Mouse (Mus musculus): Measurements from ENCODE around the gene Dpf3. TPM values are rescaled to one million over a fixed set of nuclear protein-coding genes. Genes with fewer than 3 reads are reported as not detected.

Dpf3 gene
- polyA plus RNA-seq, 1 experiment from 2014 or later = 1.4 TPM

GRCm38 (mm10) chr12:83206866-83207265, 280.6 kb downstream of the Dpf3 start:
- Histone ChIP-seq H3K27me3 (replicated peaks; ENCODE audit: insufficient read depth, low read length) (no peaks in the 10 kb centered on the region), H3K4me2 (replicated peaks; ENCODE audit: low read depth, low read length) (no peak overlapping the region), H3K9ac (replicated peaks; ENCODE audit: low read depth) (no peak overlapping the region), H3K9me3 (ENCODE audit: low read length) (no peaks in the 10 kb centered on the region), H3K4me3 (ENCODE audit: low read depth, low read length) (no peak overlapping the region), H3K27ac (ENCODE audit: low read length) (no peak overlapping the region), H3K36me3 (ENCODE audit: insufficient read depth, low read length) (no peaks in the 10 kb centered on the region), H3K4me1 (ENCODE audit: insufficient read depth, low read depth, low read length) (no peaks in the 10 kb centered on the region)
- WGBS = 64% methylated on average over 6 of the region's 6 CpGs
- no peak for ATAC-seq
- DNase-seq (ENCODE audit: low spot score) = no peak
- no peak for TF ChIP-seq EP300 (IDR thresholded peaks at IDR 0.05)
- TF ChIP-seq CTCF (IDR thresholded peaks at IDR 0.05) = no peak

- H3K4me1 ChIP-seq (ENCODE audit: insufficient read depth, low read depth, low read length) = no peaks in the 10 kb centered on the region
- H3K27me3 ChIP-seq (replicated peaks; ENCODE audit: insufficient read depth, low read length) = no peaks in the 10 kb centered on the region
- DNase-seq (ENCODE audit: low spot score) (no peak), ATAC-seq (no peak)
- TF ChIP-seq CTCF (IDR thresholded peaks at IDR 0.05) (no peak), EP300 (IDR thresholded peaks at IDR 0.05) (no peak)
- no peak overlapping the region for H3K4me2 ChIP-seq (replicated peaks; ENCODE audit: low read depth, low read length)
- no peak overlapping the region for H3K4me3 ChIP-seq (ENCODE audit: low read depth, low read length)
- H3K9ac ChIP-seq (replicated peaks; ENCODE audit: low read depth) = no peak overlapping the region
- no peaks in the 10 kb centered on the region for H3K36me3 ChIP-seq (ENCODE audit: insufficient read depth, low read length)
- no peak overlapping the region for H3K27ac ChIP-seq (ENCODE audit: low read length)
- 46% methylated on average over 5 of the region's 5 CpGs for WGBS
- H3K9me3 ChIP-seq (ENCODE audit: low read length) = no peaks in the 10 kb centered on the region
Measured at GRCm38 (mm10) chr12:83204361-83204760, 283.2 kb downstream of the Dpf3 start.

GRCm38 (mm10) chr12:83201674-83202073, 285.8 kb downstream of the Dpf3 start:
- Histone ChIP-seq H3K4me1 (ENCODE audit: insufficient read depth, low read depth, low read length) (no peaks in the 10 kb centered on the region), H3K36me3 (ENCODE audit: insufficient read depth, low read length) (no peaks in the 10 kb centered on the region), H3K27me3 (replicated peaks; ENCODE audit: insufficient read depth, low read length) (no peaks in the 10 kb centered on the region), H3K27ac (ENCODE audit: low read length) (no peak overlapping the region), H3K4me2 (replicated peaks; ENCODE audit: low read depth, low read length) (no peak overlapping the region), H3K9ac (replicated peaks; ENCODE audit: low read depth) (no peak overlapping the region), H3K9me3 (ENCODE audit: low read length) (no peaks in the 10 kb centered on the region), H3K4me3 (ENCODE audit: low read depth, low read length) (no peak overlapping the region)
- WGBS = 46% methylated on average over 3 of the region's 3 CpGs
- DNase-seq (ENCODE audit: low spot score) (no peak), ATAC-seq (no peak)
- TF ChIP-seq CTCF (IDR thresholded peaks at IDR 0.05) = no peak
- no peak for TF ChIP-seq EP300 (IDR thresholded peaks at IDR 0.05)

GRCm38 (mm10) chr12:83180561-83180960, 307.0 kb downstream of the Dpf3 start:
- TF ChIP-seq EP300 (IDR thresholded peaks at IDR 0.05) = no peak
- no peak for TF ChIP-seq CTCF (IDR thresholded peaks at IDR 0.05)
- no peaks in the 10 kb centered on the region for H3K4me1 ChIP-seq (ENCODE audit: insufficient read depth, low read depth, low read length)
- no peaks in the 10 kb centered on the region for H3K9me3 ChIP-seq (ENCODE audit: low read length)
- no peaks in the 10 kb centered on the region for H3K27me3 ChIP-seq (replicated peaks; ENCODE audit: insufficient read depth, low read length)
- H3K4me3 ChIP-seq (ENCODE audit: low read depth, low read length) = no peak overlapping the region
- no peak overlapping the region for H3K9ac ChIP-seq (replicated peaks; ENCODE audit: low read depth)
- H3K4me2 ChIP-seq (replicated peaks; ENCODE audit: low read depth, low read length) = no peak overlapping the region
- no peak overlapping the region for H3K27ac ChIP-seq (ENCODE audit: low read length)
- ATAC-seq = no peak
- 55% methylated on average over 6 of the region's 6 CpGs for WGBS
- no peaks in the 10 kb centered on the region for H3K36me3 ChIP-seq (ENCODE audit: insufficient read depth, low read length)
- no peak for DNase-seq (ENCODE audit: low spot score)

DNA sequence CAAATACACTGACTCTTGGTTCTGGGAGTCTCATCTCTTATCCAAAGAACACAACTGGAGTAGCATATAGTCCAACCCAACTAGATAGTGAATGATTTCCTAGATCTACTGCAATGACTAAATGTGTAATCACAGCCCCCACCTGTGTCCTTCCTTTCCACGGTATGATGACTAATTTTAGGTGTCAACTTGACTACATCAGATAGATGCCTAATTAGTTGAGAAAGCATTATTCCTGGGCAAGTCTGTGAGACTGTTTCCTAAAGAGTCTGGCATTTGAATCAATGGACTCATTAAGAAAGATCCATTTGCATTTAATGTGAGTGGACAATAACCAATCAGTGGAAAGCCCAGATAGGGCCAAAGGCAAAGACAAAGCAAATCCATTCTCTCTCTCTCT, 307.7 kb downstream of the Dpf3 start:
- Histone ChIP-seq H3K4me1 (ENCODE audit: insufficient read depth, low read depth, low read length) (no peaks in the 10 kb centered on the region), H3K4me2 (replicated peaks; ENCODE audit: low read depth, low read length) (no peak overlapping the region), H3K27me3 (replicated peaks; ENCODE audit: insufficient read depth, low read length) (no peaks in the 10 kb centered on the region), H3K4me3 (ENCODE audit: low read depth, low read length) (no peak overlapping the region), H3K36me3 (ENCODE audit: insufficient read depth, low read length) (no peaks in the 10 kb centered on the region), H3K9ac (replicated peaks; ENCODE audit: low read depth) (no peak overlapping the region), H3K9me3 (ENCODE audit: low read length) (no peaks in the 10 kb centered on the region), H3K27ac (ENCODE audit: low read length) (no peak overlapping the region)
- no peak for ATAC-seq
- DNase-seq (ENCODE audit: low spot score) = no peak
- 61% methylated on average over 1 of the region's 1 CpGs for WGBS
- TF ChIP-seq EP300 (IDR thresholded peaks at IDR 0.05) = no peak
- no peak for TF ChIP-seq CTCF (IDR thresholded peaks at IDR 0.05)

GRCm38 (mm10) chr12:83178770-83179169, 308.7 kb downstream of the Dpf3 start:
- H3K27ac ChIP-seq (ENCODE audit: low read length) = no peak overlapping the region
- H3K27me3 ChIP-seq (replicated peaks; ENCODE audit: insufficient read depth, low read length) = no peaks in the 10 kb centered on the region
- H3K9ac ChIP-seq (replicated peaks; ENCODE audit: low read depth) = no peak overlapping the region
- DNase-seq (ENCODE audit: low spot score) = no peak
- no peak for ATAC-seq
- 53% methylated on average over 2 of the region's 2 CpGs for WGBS
- no peaks in the 10 kb centered on the region for H3K36me3 ChIP-seq (ENCODE audit: insufficient read depth, low read length)
- H3K4me3 ChIP-seq (ENCODE audit: low read depth, low read length) = no peak overlapping the region
- H3K4me1 ChIP-seq (ENCODE audit: insufficient read depth, low read depth, low read length) = no peaks in the 10 kb centered on the region
- no peak overlapping the region for H3K4me2 ChIP-seq (replicated peaks; ENCODE audit: low read depth, low read length)
- H3K9me3 ChIP-seq (ENCODE audit: low read length) = no peaks in the 10 kb centered on the region
- TF ChIP-seq EP300 (IDR thresholded peaks at IDR 0.05) (no peak), CTCF (IDR thresholded peaks at IDR 0.05) (no peak)
